ENCODE assay signal across 8 mouse cellular contexts in genomic region chr14:12624256-12625130, GRCm38 (mm10).
DNase-seq lines count a peak whose midpoint lies in the region; ATAC-seq and TF ChIP-seq lines count a peak whose summit lies in the region.

No protein-coding gene starts in this region.

- POLR2A ChIA-PET in Patski (lab: Charles Lee) = no interaction called here

- no peak for ATAC-seq in Patski

- no peak for DNase-seq in kidney, adult 2 months
- no peak for DNase-seq in kidney, adult 11 months
- no peak for DNase-seq in Patski (ENCODE audit: low read depth, low spot score)
- peak; percentile 1 for DNase-seq in kidney, postnatal 14 days
- DNase-seq in retina, embryonic 14.5 days (ENCODE audit: low spot score) = peak; percentile 60
- no peak for DNase-seq in thymus, postnatal 10 days (ENCODE audit: low spot score in 2 of 2)
- DNase-seq in yolk sac, embryonic 10.5 days (ENCODE audit: low spot score) = no peak

- H3K4me1 ChIP-seq in kidney, adult 2 months (ENCODE audit: control insufficient read depth, insufficient read depth, low read length) = no peaks in the 10 kb centered on the region
- peaks cover 4% of the 10 kb centered on the region; the same call in 1 of the 2 replicates for H3K4me1 ChIP-seq in cortical plate, adult 2 months (ENCODE audit: control insufficient read depth, insufficient read depth, low read length)

- H3K27me3 ChIP-seq in kidney, adult 2 months (replicated peaks; ENCODE audit: control insufficient read depth, insufficient read depth, low read length) = no peaks in the 10 kb centered on the region
- H3K27me3 ChIP-seq in Patski = no peaks in the 10 kb centered on the region

- in situ Hi-C loops in Patski (cut with MboI; ENCODE audit: low pct_unique_long_range_greater_than_20kb) = loop anchor here (5.0 kb wide), 1 partner anchor 573 kb away; no protein-coding TSS in a partner anchor

- CTCF ChIA-PET in Patski (lab: Charles Lee) = interaction anchor here (0.6 to 1.8 kb wide), 4 partner anchors 32 to 614 kb away, joined by 3 to 4 read pairs (median 3); no protein-coding TSS in a partner anchor

- TF ChIP-seq POLR2A in kidney, adult 2 months (IDR thresholded peaks at IDR 0.05; ENCODE audit: low read depth, low read length) = no peak
- TF ChIP-seq POLR2A in cortical plate, adult 2 months (IDR thresholded peaks at IDR 0.05; ENCODE audit: extremely low read depth, insufficient read depth, low read length) = no peak

- no peaks in the 10 kb centered on the region for H3K36me3 ChIP-seq in kidney, adult 2 months (ENCODE audit: control insufficient read depth, insufficient read depth, low read length)

- no peak overlapping the region for H3K4me3 ChIP-seq in kidney, adult 2 months (ENCODE audit: insufficient read depth, low read depth, low read length)
- H3K4me3 ChIP-seq in cortical plate, adult 2 months (ENCODE audit: insufficient read depth, low read length) = no peak overlapping the region

- peak; percentile 38 for TF ChIP-seq CTCF in kidney, adult 2 months (conservative IDR thresholded peaks at IDR 0.05; ENCODE audit: insufficient read depth, insufficient read length, low read depth, low read length)
- peak; percentile 55 for TF ChIP-seq CTCF in Patski (IDR thresholded peaks at IDR 0.05)
- TF ChIP-seq CTCF in cortical plate, adult 2 months (IDR thresholded peaks at IDR 0.05; ENCODE audit: extremely low read depth, insufficient read depth, low read length) = peak; percentile 52

- 72% methylated on average over 11 of the region's 11 CpGs for WGBS in kidney, adult 2 months

- no peak overlapping the region for H3K27ac ChIP-seq in kidney, adult 2 months (ENCODE audit: insufficient read depth, low read depth, low read length)
- H3K27ac ChIP-seq in cortical plate, adult 2 months (ENCODE audit: insufficient read depth, low read length) = no peak overlapping the region

Comparison
In these comparisons a context has a peak if more than half of its experiments do, and no peak if none do; other contexts are left out.
1. DNase-seq: peak in kidney, postnatal 14 days (single experiment) and retina, embryonic 14.5 days (single experiment); none in kidney, adult 2 months (single experiment), kidney, adult 11 months (single experiment), Patski (single experiment), thymus, postnatal 10 days (0 of 2) and yolk sac, embryonic 10.5 days (single experiment).
2. Peak in every context shown above with its lines, with median percentiles within 50 percentile points of each other: CTCF ChIP-seq.